Mouse (Mus musculus): ENCODE measurements at regions not wholly inside any gene's neighbourhood (a gene's known extent, or its start where the extent isn't known, plus 50 kb on each side); places are given as distances from the start of the nearest gene placed in this dataset.

DNA sequence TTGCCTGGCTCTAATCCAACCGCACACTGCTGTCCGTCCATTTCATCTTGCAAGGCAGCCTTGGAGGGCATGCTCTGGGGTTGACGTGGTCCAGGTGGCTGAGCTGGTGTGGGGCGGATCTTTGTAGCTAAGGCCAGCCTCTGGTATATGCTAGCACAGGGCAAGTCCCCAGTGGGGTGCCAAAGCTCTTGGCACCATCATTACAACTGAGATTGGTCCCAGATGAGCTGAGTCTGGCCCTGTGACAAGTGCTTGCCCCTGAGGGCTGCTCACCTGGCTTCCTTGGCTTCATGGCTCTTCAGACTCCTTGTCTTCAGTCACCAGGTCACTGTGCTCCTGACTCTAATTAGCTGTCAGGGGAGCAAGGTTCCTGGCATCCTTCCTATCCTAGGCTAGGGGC, 78.3 kb upstream of the Rxra start:
- peak overlapping the region; percentile 96 for H3K27ac ChIP-seq (replicated peaks; ENCODE audit: insufficient read depth, low read depth, low read length)
- H3K4me3 ChIP-seq (ENCODE audit: insufficient read depth, low read depth, low read length) = no peak overlapping the region
- peak overlapping the region; percentile 55 for H3K9ac ChIP-seq (ENCODE audit: low read depth, low read length)
- H3K27me3 ChIP-seq (ENCODE audit: control insufficient read depth, insufficient read depth, low read length) = no peaks in the 10 kb centered on the region
- TF ChIP-seq POLR2A (IDR thresholded peaks at IDR 0.05; ENCODE audit: extremely low read depth, insufficient read depth, low read length) (no peak), CTCF (IDR thresholded peaks at IDR 0.05; ENCODE audit: low read depth, low read length) (no peak)
- H3K79me2 ChIP-seq (ENCODE audit: control insufficient read depth, insufficient read depth, low read length) = no peaks in the 10 kb centered on the region
- WGBS = 31% methylated on average over 4 of the region's 4 CpGs
- no peaks in the 10 kb centered on the region for H3K36me3 ChIP-seq (ENCODE audit: control insufficient read depth, insufficient read depth, low read length)
- H3K4me1 ChIP-seq (ENCODE audit: control insufficient read depth, insufficient read depth, low read length) = peaks cover 55% of the 10 kb centered on the region
- peak; percentile 79 for DNase-seq (ENCODE audit: extremely low read depth, low read depth, low spot score)

DNA sequence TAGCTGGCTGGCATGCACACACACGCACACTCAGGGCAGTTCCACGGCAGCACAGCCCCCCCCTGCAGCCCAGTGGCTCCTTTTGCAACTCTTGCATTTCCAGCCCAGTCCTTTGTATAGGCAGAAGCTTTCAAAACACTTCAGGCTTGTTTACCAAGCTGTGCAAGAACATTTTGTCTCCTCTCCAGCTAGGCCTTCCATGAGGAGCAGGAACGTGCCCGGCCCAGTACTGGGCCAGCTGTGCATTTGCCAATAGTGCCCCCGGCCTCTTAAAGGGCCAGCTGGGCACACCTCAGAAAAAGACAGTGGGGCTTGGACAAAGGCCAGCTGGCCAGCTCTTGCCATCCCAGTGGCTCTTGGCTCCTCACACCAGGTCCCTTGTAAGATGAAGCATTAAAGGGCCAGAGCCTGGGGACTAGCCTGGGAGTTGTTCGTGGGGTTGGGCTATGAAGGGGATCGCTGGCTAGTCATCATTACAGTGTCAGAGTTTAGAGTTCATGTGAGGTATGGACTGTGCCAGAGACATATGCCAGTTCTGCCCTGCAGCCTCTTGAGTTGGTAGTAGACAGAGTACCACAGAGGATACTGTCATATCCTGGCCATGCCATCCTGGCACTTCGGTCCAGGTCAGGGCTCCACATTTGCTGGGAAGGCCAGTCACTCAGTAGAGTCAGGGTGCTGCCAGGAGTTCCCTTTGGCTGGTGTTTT, 77.0 kb upstream of the Rxra start:
- Histone ChIP-seq H3K79me2 (ENCODE audit: control insufficient read depth, insufficient read depth, low read length) (no peaks in the 10 kb centered on the region), H3K4me3 (ENCODE audit: insufficient read depth, low read depth, low read length) (no peak overlapping the region), H3K36me3 (ENCODE audit: control insufficient read depth, insufficient read depth, low read length) (no peaks in the 10 kb centered on the region), H3K9ac (ENCODE audit: low read depth, low read length) (peak overlapping the region; percentile 69), H3K4me1 (ENCODE audit: control insufficient read depth, insufficient read depth, low read length) (peaks cover 46% of the 10 kb centered on the region), H3K27me3 (ENCODE audit: control insufficient read depth, insufficient read depth, low read length) (no peaks in the 10 kb centered on the region), H3K27ac (replicated peaks; ENCODE audit: insufficient read depth, low read depth, low read length) (peak overlapping the region; percentile 96)
- 15% methylated on average over 8 of the region's 8 CpGs for WGBS
- no peak for TF ChIP-seq POLR2A (IDR thresholded peaks at IDR 0.05; ENCODE audit: extremely low read depth, insufficient read depth, low read length)
- no peak for TF ChIP-seq CTCF (IDR thresholded peaks at IDR 0.05; ENCODE audit: low read depth, low read length)
- DNase-seq (ENCODE audit: extremely low read depth, low read depth, low spot score) = peak; percentile 98

DNA sequence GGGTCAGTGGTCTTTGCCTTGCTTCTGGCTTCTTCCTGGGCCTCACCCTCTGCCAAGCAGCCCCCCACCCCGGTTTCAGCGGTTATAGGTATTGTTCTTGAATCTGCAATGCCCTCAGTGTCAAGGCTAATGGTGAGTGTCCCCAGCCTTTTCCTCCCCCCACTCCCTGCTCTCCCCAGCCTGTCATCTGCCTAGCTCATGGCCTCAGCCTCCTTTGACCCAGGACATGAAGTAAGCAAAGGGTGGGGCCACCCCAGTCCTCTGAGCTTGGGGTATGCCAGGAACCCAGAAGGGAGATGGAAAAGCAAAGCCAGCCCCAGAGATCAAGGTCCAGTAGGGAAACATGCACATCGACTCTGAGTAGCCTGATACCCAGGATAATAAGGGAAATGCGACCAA, 76.5 kb upstream of the Rxra start:
- 18% methylated on average over 4 of the region's 4 CpGs for WGBS
- no peaks in the 10 kb centered on the region for H3K36me3 ChIP-seq (ENCODE audit: control insufficient read depth, insufficient read depth, low read length)
- peaks cover 46% of the 10 kb centered on the region for H3K4me1 ChIP-seq (ENCODE audit: control insufficient read depth, insufficient read depth, low read length)
- peak overlapping the region; percentile 96 for H3K27ac ChIP-seq (replicated peaks; ENCODE audit: insufficient read depth, low read depth, low read length)
- TF ChIP-seq POLR2A (IDR thresholded peaks at IDR 0.05; ENCODE audit: extremely low read depth, insufficient read depth, low read length) (no peak), CTCF (IDR thresholded peaks at IDR 0.05; ENCODE audit: low read depth, low read length) (no peak)
- H3K27me3 ChIP-seq (ENCODE audit: control insufficient read depth, insufficient read depth, low read length) = no peaks in the 10 kb centered on the region
- peak overlapping the region; percentile 75 for H3K9ac ChIP-seq (ENCODE audit: low read depth, low read length)
- H3K4me3 ChIP-seq (ENCODE audit: insufficient read depth, low read depth, low read length) = no peak overlapping the region
- peak; percentile 99 for DNase-seq (ENCODE audit: extremely low read depth, low read depth, low spot score)
- H3K79me2 ChIP-seq (ENCODE audit: control insufficient read depth, insufficient read depth, low read length) = no peaks in the 10 kb centered on the region

DNA sequence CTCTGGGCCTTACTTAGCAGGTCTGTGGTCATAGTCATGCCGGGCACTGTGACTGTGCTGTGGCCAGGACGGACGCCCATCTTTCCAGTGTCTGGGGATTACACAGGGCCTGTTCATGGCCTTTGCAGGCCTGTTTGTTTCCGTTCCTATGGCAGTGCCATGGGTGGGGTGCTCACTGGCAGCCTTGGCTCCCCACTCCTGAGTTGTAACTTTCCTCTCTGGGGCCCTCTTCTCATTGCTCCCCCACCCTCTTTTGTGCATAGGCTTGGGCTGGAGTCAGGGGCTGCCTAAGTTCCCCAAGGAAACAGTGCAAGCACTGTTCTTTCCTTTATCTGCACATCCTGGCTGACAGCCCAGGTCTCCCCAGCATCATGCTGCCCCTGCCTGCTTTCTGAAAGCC, 72.9 kb upstream of the Rxra start:
- no peak for DNase-seq (ENCODE audit: extremely low read depth, low read depth, low spot score)
- Histone ChIP-seq H3K4me3 (ENCODE audit: insufficient read depth, low read depth, low read length) (no peak overlapping the region), H3K27me3 (ENCODE audit: control insufficient read depth, insufficient read depth, low read length) (no peaks in the 10 kb centered on the region), H3K36me3 (ENCODE audit: control insufficient read depth, insufficient read depth, low read length) (no peaks in the 10 kb centered on the region), H3K79me2 (ENCODE audit: control insufficient read depth, insufficient read depth, low read length) (no peaks in the 10 kb centered on the region), H3K9ac (ENCODE audit: low read depth, low read length) (no peak overlapping the region), H3K27ac (replicated peaks; ENCODE audit: insufficient read depth, low read depth, low read length) (no peak overlapping the region), H3K4me1 (ENCODE audit: control insufficient read depth, insufficient read depth, low read length) (peaks cover 21% of the 10 kb centered on the region)
- no peak for TF ChIP-seq POLR2A (IDR thresholded peaks at IDR 0.05; ENCODE audit: extremely low read depth, insufficient read depth, low read length)
- no peak for TF ChIP-seq CTCF (IDR thresholded peaks at IDR 0.05; ENCODE audit: low read depth, low read length)
- 96% methylated on average over 4 of the region's 4 CpGs for WGBS

DNA sequence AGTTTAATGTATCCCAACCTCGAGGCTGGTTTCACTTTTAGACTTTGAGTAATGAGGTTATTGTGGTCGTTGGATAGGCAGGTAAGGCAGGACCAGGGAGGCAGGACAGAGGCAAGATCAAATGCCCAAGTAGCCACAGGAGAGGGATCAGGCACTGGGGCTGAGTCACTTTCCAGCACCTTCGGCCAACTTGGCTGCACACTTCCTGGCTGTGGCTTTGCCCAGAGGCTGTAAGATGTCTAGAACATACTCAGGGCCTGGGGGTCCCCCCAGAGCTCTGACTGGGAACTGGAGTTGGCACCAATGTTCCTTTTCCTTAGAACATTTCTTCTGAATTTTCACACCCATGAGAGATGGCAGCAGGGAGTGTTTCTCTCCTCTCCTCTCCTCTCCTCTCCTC, 71.7 kb upstream of the Rxra start:
- WGBS = 35% methylated on average over 3 of the region's 3 CpGs
- DNase-seq (ENCODE audit: extremely low read depth, low read depth, low spot score) = no peak
- Histone ChIP-seq H3K36me3 (ENCODE audit: control insufficient read depth, insufficient read depth, low read length) (no peaks in the 10 kb centered on the region), H3K9ac (ENCODE audit: low read depth, low read length) (no peak overlapping the region), H3K79me2 (ENCODE audit: control insufficient read depth, insufficient read depth, low read length) (no peaks in the 10 kb centered on the region), H3K4me3 (ENCODE audit: insufficient read depth, low read depth, low read length) (no peak overlapping the region), H3K4me1 (ENCODE audit: control insufficient read depth, insufficient read depth, low read length) (peaks cover 14% of the 10 kb centered on the region), H3K27ac (replicated peaks; ENCODE audit: insufficient read depth, low read depth, low read length) (no peak overlapping the region), H3K27me3 (ENCODE audit: control insufficient read depth, insufficient read depth, low read length) (no peaks in the 10 kb centered on the region)
- TF ChIP-seq CTCF (IDR thresholded peaks at IDR 0.05; ENCODE audit: low read depth, low read length) (no peak), POLR2A (IDR thresholded peaks at IDR 0.05; ENCODE audit: extremely low read depth, insufficient read depth, low read length) (no peak)

DNA sequence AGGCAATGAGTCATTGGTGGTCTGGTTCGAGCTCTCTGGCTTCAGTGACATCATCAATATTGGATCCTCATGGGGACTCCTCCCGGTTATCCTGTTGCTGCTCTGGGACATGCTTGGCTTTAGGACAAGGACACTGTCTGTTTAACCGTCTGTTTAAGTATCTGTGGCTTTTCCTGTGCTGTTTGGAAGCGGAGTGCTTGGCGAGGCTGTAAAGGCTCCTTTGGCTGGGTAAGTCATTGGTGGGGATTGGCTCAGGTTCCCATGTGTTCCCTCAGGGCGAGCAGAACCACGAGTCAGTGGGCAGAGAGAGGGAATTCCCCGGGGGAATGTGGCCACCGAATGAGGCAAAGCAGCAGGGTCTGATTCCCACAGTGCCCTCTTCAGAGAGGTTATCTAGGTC, 69.4 kb upstream of the Rxra start:
- Histone ChIP-seq H3K79me2 (ENCODE audit: control insufficient read depth, insufficient read depth, low read length) (no peaks in the 10 kb centered on the region), H3K27me3 (ENCODE audit: control insufficient read depth, insufficient read depth, low read length) (no peaks in the 10 kb centered on the region), H3K36me3 (ENCODE audit: control insufficient read depth, insufficient read depth, low read length) (no peaks in the 10 kb centered on the region), H3K4me1 (ENCODE audit: control insufficient read depth, insufficient read depth, low read length) (no peaks in the 10 kb centered on the region), H3K27ac (replicated peaks; ENCODE audit: insufficient read depth, low read depth, low read length) (no peak overlapping the region), H3K4me3 (ENCODE audit: insufficient read depth, low read depth, low read length) (no peak overlapping the region), H3K9ac (ENCODE audit: low read depth, low read length) (no peak overlapping the region)
- DNase-seq (ENCODE audit: extremely low read depth, low read depth, low spot score) = no peak
- no peak for TF ChIP-seq POLR2A (IDR thresholded peaks at IDR 0.05; ENCODE audit: extremely low read depth, insufficient read depth, low read length)
- TF ChIP-seq CTCF (IDR thresholded peaks at IDR 0.05; ENCODE audit: low read depth, low read length) = no peak
- WGBS = 85% methylated on average over 9 of the region's 9 CpGs
